Mouse (Mus musculus) kidney, embryonic 14.5 days (tissue): ENCODE measurements around the gene 4933430I17Rik. TPM values are rescaled to one million over a fixed set of nuclear protein-coding genes. Genes with fewer than 3 reads are reported as not detected.

Experiments used
- ATAC-seq: fragments of 200-750 bp; cut with Nextera tagmentation; 2 replicates; pipeline ENCODE4 v1.8.0; 2017; ENCODE audit warnings: moderate number of reproducible peaks, mild to moderate bottlenecking, moderate TSS enrichment, moderate library complexity; ENCODE audit not compliant: low FRiP score, low TSS enrichment
- H3K27ac ChIP-seq: fragments of 300-500 bp; sonication (generic); 2 replicates; pipeline ENCODE4 v1.5.1; 2014; ENCODE audit warnings: low read depth, mild to moderate bottlenecking, low read length, moderate library complexity, mixed read lengths
- H3K27me3 ChIP-seq: fragments of 300-500 bp; sonication (generic); 2 replicates; pipeline ENCODE4 v1.6.1; 2014; ENCODE audit warnings: mild to moderate bottlenecking, low read length; ENCODE audit not compliant: control insufficient read depth, insufficient read depth
- H3K36me3 ChIP-seq: fragments of 300-500 bp; sonication (generic); 2 replicates; pipeline ENCODE4 v1.6.1; 2014; ENCODE audit warnings: low read length, mixed read lengths; ENCODE audit not compliant: control insufficient read depth, insufficient read depth
- H3K4me1 ChIP-seq: fragments of 300-500 bp; sonication (generic); 2 replicates; pipeline ENCODE4 v1.6.1; 2014; ENCODE audit warnings: low read length, mixed read lengths; ENCODE audit not compliant: control insufficient read depth, insufficient read depth
- H3K4me2 ChIP-seq: fragments of 300-500 bp; sonication (generic); replicated peaks from 2 replicates; pipeline ENCODE4 v1.6.1; 2014; ENCODE audit warnings: low read depth, mild to moderate bottlenecking, low read length
- H3K4me3 ChIP-seq: fragments of 300-500 bp; sonication (generic); 2 replicates; pipeline ENCODE4 v1.5.1; 2014; ENCODE audit warnings: mild to moderate bottlenecking, low read length
- H3K9ac ChIP-seq: fragments of 300-500 bp; sonication (generic); 2 replicates; pipeline ENCODE4 v1.6.1; 2014; ENCODE audit warnings: low read depth, mild to moderate bottlenecking, low read length, moderate library complexity
- H3K9me3 ChIP-seq: fragments of 300-500 bp; sonication (generic); 2 replicates; pipeline ENCODE4 v1.6.1; 2016; ENCODE audit warnings: low read length; ENCODE audit not compliant: control insufficient read depth
- WGBS: fragments of 180-500 bp; shearing (Covaris S2); extraction: QIAGEN DNeasy Blood & Tissue Kit; methylation state at CpG from one replicate; pipeline ENCODE4 v1.1.7; 2014; 5-methylcytosine and 5-hydroxymethylcytosine counted together
- polyA plus RNA-seq: library from polyadenylated mRNA; unstranded; fragments of >200 nt; fragmentation: Nextera tagmentation; extraction: Ambion mirVana; gene quantifications from 2 replicates; pipeline ENCODE4 v1.2.1, GENCODE M21; 2014

Gene 4933430I17Rik
- polyA plus RNA-seq, 1 experiment from 2014 or later = 1.0 TPM

GRCm38 (mm10) chr4:62513998-62514506 lies 11.1 kb upstream of the 4933430I17Rik start:
- no peak overlapping the region for H3K4me3 ChIP-seq
- H3K36me3 ChIP-seq = peaks cover 51% of the 10 kb centered on the region
- WGBS = 58% methylated on average over 11 of the region's 11 CpGs
- H3K4me2 ChIP-seq = no peak overlapping the region
- H3K9ac ChIP-seq = no peak overlapping the region
- ATAC-seq = no peak; the same call in 1 of the 2 replicates
- H3K4me1 ChIP-seq = peaks cover 37% of the 10 kb centered on the region
- no peak overlapping the region for H3K27ac ChIP-seq
- H3K9me3 ChIP-seq = no peaks in the 10 kb centered on the region
- H3K27me3 ChIP-seq = no peaks in the 10 kb centered on the region

GRCm38 (mm10) chr4:62514995-62515394 lies 10.2 kb upstream of the 4933430I17Rik start:
- H3K9ac ChIP-seq = no peak overlapping the region
- no peak overlapping the region for H3K4me3 ChIP-seq
- no peaks in the 10 kb centered on the region for H3K9me3 ChIP-seq
- peaks cover 38% of the 10 kb centered on the region for H3K4me1 ChIP-seq
- no peak overlapping the region for H3K27ac ChIP-seq
- H3K4me2 ChIP-seq = no peak overlapping the region
- no peaks in the 10 kb centered on the region for H3K27me3 ChIP-seq
- H3K36me3 ChIP-seq = peaks cover 42% of the 10 kb centered on the region
- ATAC-seq = no peak
- WGBS = 91% methylated on average over 7 of the region's 7 CpGs

GRCm38 (mm10) chr4:62515490-62515889 lies 9.7 kb upstream of the 4933430I17Rik start:
- H3K27ac ChIP-seq = no peak overlapping the region
- 74% methylated on average over 3 of the region's 3 CpGs for WGBS
- H3K36me3 ChIP-seq = peaks cover 37% of the 10 kb centered on the region
- no peak overlapping the region for H3K4me3 ChIP-seq
- H3K4me1 ChIP-seq = peaks cover 38% of the 10 kb centered on the region
- H3K27me3 ChIP-seq = no peaks in the 10 kb centered on the region
- no peaks in the 10 kb centered on the region for H3K9me3 ChIP-seq
- ATAC-seq = no peak
- no peak overlapping the region for H3K9ac ChIP-seq
- no peak overlapping the region for H3K4me2 ChIP-seq

- peaks cover 38% of the 10 kb centered on the region for H3K4me1 ChIP-seq
- no peak for ATAC-seq
- H3K9ac ChIP-seq = no peak overlapping the region
- no peak overlapping the region for H3K4me2 ChIP-seq
- H3K9me3 ChIP-seq = no peaks in the 10 kb centered on the region
- H3K27me3 ChIP-seq = no peaks in the 10 kb centered on the region
- WGBS = 33% methylated on average over 2 of the region's 2 CpGs
- peaks cover 31% of the 10 kb centered on the region for H3K36me3 ChIP-seq
- H3K27ac ChIP-seq = peak overlapping the region; percentile 53; the same call in 1 of the 2 replicates
- H3K4me3 ChIP-seq = no peak overlapping the region
Observed at GRCm38 (mm10) chr4:62516079-62516478, 9.1 kb upstream of the 4933430I17Rik start.

- H3K9me3 ChIP-seq = no peaks in the 10 kb centered on the region
- no peaks in the 10 kb centered on the region for H3K27me3 ChIP-seq
- no peak overlapping the region for H3K4me2 ChIP-seq
- 73% methylated on average over 1 of the region's 1 CpGs for WGBS
- no peak for ATAC-seq
- peaks cover 38% of the 10 kb centered on the region for H3K4me1 ChIP-seq
- no peak overlapping the region for H3K9ac ChIP-seq
- peaks cover 26% of the 10 kb centered on the region for H3K36me3 ChIP-seq
- H3K27ac ChIP-seq = peak overlapping the region; percentile 53
- no peak overlapping the region for H3K4me3 ChIP-seq
Observed at GRCm38 (mm10) chr4:62516579-62516978, 8.6 kb upstream of the 4933430I17Rik start.

- 0 out of 2 replicates have a peak overlapping the region, but pooled peaks have one; percentile 12 for H3K9ac ChIP-seq
- WGBS = 91% methylated on average over 8 of the region's 8 CpGs
- H3K9me3 ChIP-seq = no peaks in the 10 kb centered on the region
- H3K27me3 ChIP-seq = no peaks in the 10 kb centered on the region
- peaks cover 38% of the 10 kb centered on the region for H3K4me1 ChIP-seq
- no peak overlapping the region for H3K4me3 ChIP-seq
- H3K36me3 ChIP-seq = peaks cover 21% of the 10 kb centered on the region
- H3K4me2 ChIP-seq = no peak overlapping the region
- no peak for ATAC-seq
- H3K27ac ChIP-seq = no peak overlapping the region; the same call in 1 of the 2 replicates
Observed at GRCm38 (mm10) chr4:62517046-62517445, 8.1 kb upstream of the 4933430I17Rik start.

- H3K36me3 ChIP-seq = peaks cover 20% of the 10 kb centered on the region
- H3K9ac ChIP-seq = peak overlapping the region; percentile 83
- no peak for ATAC-seq
- 63% methylated on average over 10 of the region's 10 CpGs for WGBS
- peak overlapping the region; percentile 80; the same call in 1 of the 2 replicates for H3K4me3 ChIP-seq
- H3K4me2 ChIP-seq = peak overlapping the region; percentile 58; the same call in 1 of the 2 replicates
- no peaks in the 10 kb centered on the region for H3K27me3 ChIP-seq
- H3K27ac ChIP-seq = no peak overlapping the region; the same call in 1 of the 2 replicates
- H3K4me1 ChIP-seq = peaks cover 38% of the 10 kb centered on the region
- no peaks in the 10 kb centered on the region for H3K9me3 ChIP-seq
Observed at GRCm38 (mm10) chr4:62517538-62518415, 7.4 kb upstream of the 4933430I17Rik start.

GRCm38 (mm10) chr4:62518416-62519121 lies 6.6 kb upstream of the 4933430I17Rik start:
- Histone ChIP-seq H3K9ac (peak overlapping the region; percentile 83), H3K27ac (peak overlapping the region; percentile 85), H3K9me3 (no peaks in the 10 kb centered on the region), H3K4me3 (peak overlapping the region; percentile 80), H3K4me1 (peaks cover 38% of the 10 kb centered on the region), H3K4me2 (peak overlapping the region; percentile 58), H3K36me3 (peaks cover 20% of the 10 kb centered on the region; the same call in 1 of the 2 replicates), H3K27me3 (no peaks in the 10 kb centered on the region)
- ATAC-seq = 0 out of 2 replicates have a peak, but pooled peaks have one; percentile 7
- 34% methylated on average over 13 of the region's 13 CpGs for WGBS
